In the genomic region with DNA sequence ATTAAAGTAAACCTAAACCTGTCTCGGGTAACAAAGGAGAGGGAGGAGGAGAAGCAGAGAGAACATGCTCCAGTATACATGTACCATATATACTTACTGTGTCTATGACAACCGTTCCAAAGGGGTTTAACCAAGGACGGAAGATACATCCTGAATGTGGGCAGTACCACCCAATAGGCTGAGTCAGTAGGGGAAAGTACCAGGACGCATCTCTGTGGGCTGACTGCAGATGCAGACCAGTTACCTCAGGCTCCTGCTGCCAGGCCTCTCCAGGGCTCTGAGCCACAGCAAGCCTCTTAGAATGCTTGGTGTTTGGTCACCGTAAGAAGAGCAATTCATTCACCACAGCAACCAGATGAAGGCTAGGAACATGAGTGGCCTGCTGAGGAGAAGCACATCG, we compare ENCODE assay signal across 13 mouse cellular contexts.
"Had no signal": no experiment of that assay in that cellular context is flagged by ENCODE, and none has a peak within 500 bp of the region (broad histone marks: within the 10 kb centered on the region; RNA-seq: fewer than 3 reads in every experiment).

No protein-coding gene starts in this region.

- H3K9me3 ChIP-seq: kidney, embryonic 15.5 days; limb, embryonic 13.5 days; neural tube, embryonic 12.5 days had no signal

- H3K27me3 ChIP-seq: kidney, embryonic 15.5 days; limb, embryonic 13.5 days; neural tube, embryonic 12.5 days had no signal

- H3K4me1 ChIP-seq: kidney, embryonic 15.5 days; limb, embryonic 13.5 days; neural tube, embryonic 12.5 days had no signal

- DNase-seq: kidney, adult 2 months; kidney, postnatal 14 days; layer of hippocampus, adult 9-11 months; layer of hippocampus, postnatal 36 days; left cerebral cortex, postnatal 4 days; lung, adult 18-20 months; midbrain, embryonic 14.5 days; right cerebral cortex, postnatal 14 days; thymus, adult 18-20 months; thymus, postnatal 14 days had no signal

- H3K4me3 ChIP-seq: kidney, embryonic 15.5 days; limb, embryonic 13.5 days; neural tube, embryonic 12.5 days had no signal

- H3K36me3 ChIP-seq: kidney, embryonic 15.5 days; limb, embryonic 13.5 days; neural tube, embryonic 12.5 days had no signal
